Mouse (Mus musculus) activated CD4-positive, CD25-positive, alpha-beta regulatory T cell, adult 4 months (primary cell): Measurements from ENCODE around the gene Ngfr. TPM values are rescaled to one million over a fixed set of nuclear protein-coding genes. Genes with fewer than 3 reads are reported as not detected.
"Not testable (repeated sequence)": the region's sequence is repeated elsewhere in the genome, so short reads cannot be mapped to it uniquely, and the experiment has no call there.

ENCODE experiments used
- ATAC-seq: one replicate; pipeline ENCODE4 v1.8.0; 2017
- polyA plus RNA-seq, 2 experiments: library from polyadenylated mRNA; unstranded; fragments of 100-300 nt; shearing (Covaris generic); gene quantifications; one replicate each; pipeline ENCODE4 v1.2.1; 2017

Ngfr gene
- polyA plus RNA-seq, result not detected

DNA sequence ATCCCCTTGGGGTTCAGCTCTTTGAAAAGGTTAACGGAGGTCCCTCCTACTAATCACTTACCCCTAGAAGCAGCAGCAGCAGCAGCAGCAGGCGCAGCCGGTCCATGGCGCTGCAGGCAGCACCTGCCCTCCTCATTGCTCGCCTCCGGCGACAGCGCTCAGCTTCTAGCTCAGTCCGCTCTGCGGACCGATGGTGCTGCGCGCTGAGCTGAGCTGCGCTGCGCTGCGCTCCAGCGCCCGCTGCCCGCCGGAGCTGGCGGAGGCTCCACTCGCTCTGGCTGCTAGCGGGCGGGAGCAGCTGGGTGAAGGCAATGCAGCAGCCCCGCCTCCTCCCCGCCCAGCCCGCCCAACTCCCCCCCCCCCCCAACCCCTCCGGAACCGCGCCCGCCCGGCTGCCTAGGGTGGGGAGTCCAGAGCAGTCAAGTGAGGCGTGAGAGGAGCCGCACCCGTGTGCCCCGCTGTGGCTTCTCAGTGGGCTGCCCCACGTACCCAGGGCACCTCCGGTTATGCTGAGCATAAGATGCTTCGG lies at the start of gene Ngfr:
Gene Ngfr (minus strand): TSS at position 313 of the 529 bp plus-strand sequence.
- ATAC-seq, result no peak

DNA sequence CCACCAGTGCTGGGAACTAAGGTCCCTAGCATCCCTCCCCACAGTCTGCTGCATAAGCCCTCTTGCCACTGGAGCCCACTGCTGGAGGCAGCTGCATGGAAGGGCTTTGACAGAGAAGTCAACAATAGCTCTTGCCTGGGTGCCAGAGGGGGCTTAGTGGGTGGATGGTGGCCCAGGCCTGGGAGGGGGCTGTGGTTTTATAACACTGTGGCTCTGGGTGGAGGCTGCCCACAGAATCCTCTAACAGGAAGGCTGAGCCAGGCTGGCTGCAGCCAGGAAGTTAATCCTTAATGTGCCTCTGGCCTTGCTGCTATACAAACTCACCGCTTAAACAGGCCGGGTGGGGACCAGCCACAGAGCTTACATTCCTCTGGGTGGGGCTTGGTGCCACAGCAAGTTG lies 47.5 kb upstream of the Ngfr start:
- ATAC-seq, result no peak

DNA sequence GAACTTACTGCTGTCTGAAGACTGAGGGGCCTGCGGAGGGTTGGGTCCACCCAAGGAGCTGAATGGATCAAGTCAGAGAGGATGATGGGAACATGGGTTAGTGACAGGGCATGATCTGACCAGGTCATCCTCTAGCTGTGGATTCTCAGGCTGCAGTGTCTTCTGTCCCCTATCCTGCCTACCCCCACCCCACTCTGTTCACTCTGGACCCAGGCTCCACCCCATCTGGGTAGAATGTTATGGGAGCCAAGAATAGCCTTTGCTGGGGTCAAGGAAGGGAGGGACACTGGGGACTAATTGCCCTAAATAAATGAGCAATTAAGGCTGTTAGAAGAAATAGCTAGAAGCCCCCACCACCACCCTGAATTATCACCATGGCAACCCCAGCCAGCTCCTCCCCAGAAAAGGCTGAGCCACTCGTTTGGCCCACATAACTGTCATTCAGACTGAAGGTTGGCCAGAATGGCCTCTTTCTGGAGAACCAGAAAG lies 46.0 kb upstream of the Ngfr start:
- ATAC-seq, result no peak

DNA sequence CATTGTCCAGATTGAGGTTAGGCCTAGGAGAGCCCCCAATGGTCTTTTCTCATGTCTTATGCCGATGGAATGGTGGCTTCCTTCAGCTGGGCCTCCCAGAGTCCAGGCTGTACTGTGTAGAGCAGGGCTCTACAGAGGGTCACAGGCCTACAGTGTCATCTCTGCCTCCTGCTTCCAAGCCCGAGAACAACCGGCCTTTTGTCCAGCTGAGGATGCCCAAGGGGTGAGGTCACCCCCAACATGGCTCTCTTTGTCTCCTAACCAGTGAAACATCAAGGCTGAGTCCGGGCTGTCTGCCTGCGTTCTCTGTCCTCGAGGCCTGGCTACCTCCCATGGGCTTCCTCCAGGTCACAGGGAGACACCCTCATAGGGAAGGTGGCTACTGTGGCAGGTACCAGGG lies 44.9 kb upstream of the Ngfr start:
- no peak for ATAC-seq

DNA sequence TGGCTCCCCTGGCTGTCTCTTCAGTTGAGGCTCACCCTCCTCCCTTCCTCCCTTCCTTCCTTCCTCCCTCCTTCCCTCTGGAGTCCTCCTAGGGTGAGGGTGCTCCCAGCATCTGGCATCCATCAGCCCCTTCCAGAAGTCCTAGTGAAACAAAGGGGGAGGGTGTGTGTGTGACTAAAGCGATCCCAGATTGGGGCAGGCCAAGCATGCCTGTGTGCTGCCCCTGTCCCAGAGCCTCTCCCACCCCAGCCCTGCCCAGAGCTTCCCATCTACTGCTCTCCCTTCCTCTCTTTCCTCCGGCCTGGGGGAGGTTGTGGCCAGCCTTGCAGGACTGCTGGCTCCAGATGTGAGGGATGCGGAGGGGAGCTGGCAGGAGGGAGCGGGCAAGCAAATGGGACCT lies 43.8 kb upstream of the Ngfr start:
- ATAC-seq, result no peak

DNA sequence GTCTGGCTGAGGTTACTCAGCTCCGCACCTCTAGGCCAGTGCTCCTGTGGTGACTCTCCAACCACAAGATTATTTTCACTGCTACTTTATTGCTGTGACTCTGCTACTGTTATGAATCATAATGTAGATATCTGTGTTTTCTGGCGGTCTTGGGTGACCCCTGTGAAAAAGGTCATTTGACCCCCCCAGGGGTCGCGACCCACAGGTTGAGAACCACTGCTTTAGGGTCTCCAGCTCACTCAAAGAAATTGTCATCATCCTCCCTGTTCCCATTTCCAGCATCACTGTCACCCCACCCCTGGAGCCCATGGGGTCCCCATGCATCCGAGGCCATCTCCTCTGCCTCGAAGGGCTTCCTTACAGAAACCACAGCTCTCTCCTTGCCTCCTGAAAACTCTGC lies 43.0 kb upstream of the Ngfr start:
- no peak for ATAC-seq

DNA sequence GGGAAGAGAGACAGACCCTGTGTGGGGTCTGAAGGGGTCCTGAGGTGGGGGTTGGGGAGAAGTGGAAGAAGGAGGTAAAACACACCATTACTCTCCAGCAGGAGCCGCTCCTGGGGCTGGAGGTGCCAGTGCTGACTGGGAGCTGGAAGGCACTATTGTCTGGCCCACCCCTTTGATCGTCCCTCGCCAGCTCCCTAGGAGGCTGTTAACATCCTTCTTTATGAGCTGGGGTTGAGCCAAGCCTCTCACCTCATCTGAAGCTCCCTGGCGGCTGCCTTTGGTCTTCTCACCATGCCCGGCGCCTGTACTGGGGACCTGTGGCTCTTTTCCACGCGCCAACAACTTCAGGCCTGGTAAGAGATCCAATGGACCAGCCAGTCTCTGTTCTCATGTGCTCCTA lies 34.9 kb upstream of the Ngfr start:
- no peak for ATAC-seq

DNA sequence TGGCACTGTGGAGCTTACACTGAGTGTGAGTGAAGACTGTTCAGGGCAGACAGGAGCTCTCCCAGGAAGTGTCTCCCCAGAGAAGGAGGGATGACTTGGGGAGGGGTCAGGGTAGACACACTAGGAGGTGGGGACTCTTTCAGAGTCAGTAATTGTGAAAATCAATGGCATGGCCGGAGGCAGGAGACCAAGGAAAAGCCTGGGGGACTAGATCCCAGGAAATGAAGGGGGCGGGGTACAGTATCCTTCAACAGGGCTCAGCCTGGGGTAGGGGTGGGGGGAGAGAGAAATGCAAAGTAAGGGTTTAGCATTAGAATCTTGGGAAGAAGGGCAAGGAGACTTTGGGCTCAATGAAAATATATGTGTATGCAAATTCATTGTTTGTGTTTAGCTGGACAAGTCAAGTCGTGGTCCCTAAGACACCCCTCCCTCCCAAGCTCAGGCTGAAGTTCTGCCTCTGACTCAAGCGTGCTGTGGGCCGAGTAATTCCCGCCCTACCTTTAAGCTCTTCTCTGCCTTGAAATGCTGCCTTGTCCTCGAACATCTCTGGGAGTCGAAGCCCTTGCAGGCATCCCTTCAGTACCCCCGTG lies 34.1 kb upstream of the Ngfr start:
- ATAC-seq, result no peak

DNA sequence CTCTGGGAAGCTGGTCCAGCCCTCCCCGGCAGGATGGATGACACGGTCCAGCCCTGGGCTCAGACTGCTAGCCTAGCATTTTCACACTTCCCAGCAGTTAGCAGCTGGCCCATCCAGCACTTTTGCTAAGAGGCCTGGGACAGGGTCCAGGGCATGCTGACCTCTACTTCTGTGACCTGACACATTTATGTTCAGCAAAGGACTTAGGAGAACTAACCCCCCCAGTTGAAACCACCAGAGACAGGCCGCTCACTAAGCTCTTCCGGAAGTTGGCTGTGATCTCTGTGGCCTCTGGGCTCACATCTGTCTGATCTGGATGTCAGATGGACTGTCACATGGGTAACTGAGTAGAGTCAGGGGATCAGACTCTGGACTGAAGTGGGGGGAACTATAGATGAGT lies 33.5 kb upstream of the Ngfr start:
- no peak for ATAC-seq

DNA sequence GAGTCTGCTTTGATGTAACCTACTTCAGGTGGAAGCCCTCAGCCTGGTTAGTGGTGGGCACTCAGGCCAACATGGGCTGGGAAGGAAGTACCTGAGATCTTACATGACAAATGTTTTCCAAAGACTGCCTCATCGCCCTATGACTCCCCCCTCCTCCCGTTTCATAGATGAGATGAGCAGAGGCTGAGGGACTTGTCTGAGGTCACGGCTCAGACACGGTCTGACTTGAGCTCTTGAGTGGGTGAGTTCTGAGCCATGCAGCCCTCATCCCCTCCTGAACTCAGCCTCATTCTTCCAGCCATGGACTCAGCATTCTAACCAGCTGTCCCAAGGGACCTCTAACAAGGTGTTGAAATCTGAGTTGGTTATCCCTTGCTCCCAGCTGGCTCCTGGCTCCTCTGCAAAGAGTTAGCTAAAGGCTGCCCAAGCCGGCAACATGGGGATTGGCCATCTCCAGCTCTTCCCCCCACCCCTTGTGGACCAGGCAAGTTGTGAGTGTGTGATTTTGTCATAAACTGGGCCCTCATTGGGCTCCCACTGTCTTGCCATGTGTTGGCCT lies 32.4 kb upstream of the Ngfr start:
- ATAC-seq, result no peak

DNA sequence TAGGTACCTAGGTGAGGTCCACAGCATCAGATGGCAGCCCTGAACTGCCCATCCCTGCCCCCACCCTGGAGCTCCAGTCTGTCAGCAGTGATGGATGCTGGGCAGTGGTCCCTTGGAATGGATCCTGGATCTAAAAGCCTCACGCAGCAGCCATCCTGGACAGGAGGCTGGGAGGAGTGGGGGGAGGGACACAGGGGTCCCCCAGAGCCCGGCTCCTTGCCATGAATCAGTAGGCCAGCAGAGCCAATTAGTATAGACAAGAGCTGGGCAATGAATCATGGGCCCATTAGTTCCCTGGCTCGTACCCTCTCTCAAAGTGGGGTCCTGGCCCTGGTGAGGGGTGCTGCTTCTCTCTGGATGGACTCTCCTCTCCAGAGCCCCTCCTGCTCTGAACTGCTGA lies 31.5 kb upstream of the Ngfr start:
- ATAC-seq, result no peak

DNA sequence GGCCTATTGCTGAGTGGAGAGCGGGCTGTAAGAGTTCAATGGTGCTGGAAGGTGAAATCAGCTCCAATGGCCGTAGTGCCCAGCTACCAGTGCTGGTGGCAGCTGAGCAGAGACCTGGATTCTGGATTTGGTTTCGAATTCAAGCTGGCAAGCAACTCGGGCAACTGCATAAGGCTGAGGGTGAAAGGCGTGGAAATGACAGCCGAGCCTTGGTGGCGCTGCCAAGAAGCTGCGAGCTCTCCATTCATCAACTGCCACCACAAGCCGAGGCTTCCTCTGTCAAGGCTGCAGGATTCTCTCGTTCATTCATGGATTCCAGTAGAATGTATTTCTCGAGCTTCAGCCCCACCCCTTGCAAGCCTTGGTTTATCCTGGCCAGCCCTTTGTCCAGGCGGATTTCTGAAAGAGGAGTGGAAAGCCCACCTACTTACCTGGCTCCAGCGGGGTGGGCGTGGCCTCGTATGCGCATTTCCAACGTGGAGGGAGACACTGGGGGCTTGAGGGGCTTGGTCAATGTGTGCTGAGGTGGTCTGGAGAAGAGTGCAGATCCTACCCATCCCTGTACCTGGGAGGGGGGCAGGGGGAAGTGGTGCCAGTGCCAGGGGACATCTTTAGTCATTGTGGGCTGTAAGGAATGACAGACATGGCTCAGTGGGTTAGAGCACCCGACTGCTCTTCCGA lies 30.4 kb upstream of the Ngfr start:
- no peak for ATAC-seq

DNA sequence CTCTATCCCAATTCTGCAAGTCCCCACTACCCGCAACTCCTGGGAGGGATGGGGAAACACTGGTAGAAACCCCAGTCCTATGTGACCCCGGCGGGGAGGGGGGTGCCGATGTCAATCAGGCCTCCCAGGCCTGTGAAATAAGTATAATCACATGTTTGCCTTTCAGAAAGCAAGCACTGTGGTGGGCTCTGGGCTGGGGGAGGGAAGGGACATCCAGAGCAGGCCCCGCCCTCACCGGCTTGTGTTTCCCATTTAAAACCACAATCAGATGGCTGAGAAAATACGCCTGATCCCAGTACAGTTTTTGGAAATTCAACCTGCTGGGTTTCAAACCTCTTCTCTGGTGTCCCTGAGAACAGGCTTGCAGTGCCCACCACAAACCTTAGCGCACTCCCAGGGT lies 27.2 kb upstream of the Ngfr start:
- no peak for ATAC-seq

DNA sequence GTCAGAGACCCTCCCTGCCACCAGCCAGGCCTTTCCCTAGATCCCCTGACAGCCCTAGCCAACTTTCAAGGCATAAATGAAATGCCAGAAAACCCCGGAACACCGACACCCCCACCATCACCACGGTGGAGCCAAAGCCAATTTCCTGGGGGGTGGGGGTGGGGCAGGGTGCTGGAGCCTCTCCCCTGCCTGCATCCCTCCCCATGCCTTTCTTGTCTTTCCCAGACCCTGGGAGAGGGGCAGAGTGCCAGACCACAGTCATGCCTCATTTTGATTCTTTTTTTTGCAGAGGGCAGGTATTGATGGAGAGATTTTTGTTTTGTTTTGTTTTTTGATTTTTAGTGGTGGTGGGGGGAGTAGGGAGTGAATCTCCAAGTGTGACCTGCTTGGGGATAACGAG lies 23.7 kb upstream of the Ngfr start:
- no peak for ATAC-seq

DNA sequence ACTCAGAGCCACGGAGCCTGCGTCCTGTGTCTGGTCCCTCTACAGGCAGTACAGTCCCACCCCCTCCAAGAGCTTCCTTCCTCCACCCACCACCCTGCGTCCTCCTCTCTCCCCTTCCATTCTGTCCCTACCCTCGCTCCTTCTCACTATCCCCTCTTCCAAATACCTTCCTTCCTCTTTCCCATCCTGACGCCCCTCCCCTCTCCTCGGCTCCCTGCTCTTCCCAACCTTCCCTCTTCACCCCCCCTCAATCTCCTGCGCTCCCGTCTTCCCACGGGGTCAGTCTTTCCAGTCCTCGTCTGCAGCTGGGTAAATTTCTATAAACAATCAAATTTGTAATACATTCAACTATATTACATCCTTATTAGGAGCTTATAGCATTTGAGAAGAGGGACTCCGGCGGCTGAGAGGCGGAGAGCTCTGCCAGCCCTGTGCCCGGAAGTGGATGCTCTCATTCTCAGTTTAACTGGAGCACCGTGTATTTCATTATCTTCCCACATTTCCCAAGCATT lies 22.9 kb upstream of the Ngfr start:
- no peak for ATAC-seq

DNA sequence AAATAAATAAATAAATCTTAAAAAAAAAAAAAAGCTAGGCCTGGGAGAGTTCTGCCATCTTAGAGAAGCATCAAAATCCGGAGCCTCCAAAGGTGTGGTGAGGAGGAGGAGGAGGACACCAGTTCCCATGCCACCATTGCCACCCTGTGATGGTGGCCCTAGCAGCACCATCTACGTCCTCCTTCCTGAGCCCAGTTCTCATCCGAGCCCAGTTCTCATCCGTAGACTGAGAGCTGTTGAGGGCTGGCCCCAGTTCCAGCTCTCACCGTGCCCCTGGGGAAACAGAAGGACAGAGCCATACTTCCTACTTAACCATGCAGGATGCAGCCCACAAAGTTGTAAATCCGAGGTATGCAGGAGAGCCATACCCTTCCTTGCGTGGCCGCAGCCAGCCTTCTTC lies 22.4 kb upstream of the Ngfr start:
- ATAC-seq, result no peak

DNA sequence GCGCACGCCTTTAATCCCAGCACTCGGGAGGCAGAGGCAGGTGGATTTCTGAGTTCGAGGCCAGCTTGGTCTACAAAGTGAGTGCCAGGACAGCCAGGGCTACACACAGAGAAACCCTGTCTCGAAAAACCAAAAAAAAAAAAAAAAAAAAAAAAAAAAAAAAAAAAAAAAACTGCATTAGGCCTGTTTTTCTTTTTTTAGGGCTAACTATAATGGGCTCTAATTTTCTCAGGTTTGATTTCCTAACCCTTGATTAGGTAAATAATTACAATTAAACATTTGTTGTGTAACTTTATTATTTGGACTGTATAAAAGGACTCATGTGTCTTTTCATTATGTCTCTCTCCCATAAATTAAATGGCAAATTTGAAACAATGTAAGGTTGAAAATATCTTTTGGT lies 19.8 kb upstream of the Ngfr start:
- not testable (repeated sequence) for ATAC-seq

DNA sequence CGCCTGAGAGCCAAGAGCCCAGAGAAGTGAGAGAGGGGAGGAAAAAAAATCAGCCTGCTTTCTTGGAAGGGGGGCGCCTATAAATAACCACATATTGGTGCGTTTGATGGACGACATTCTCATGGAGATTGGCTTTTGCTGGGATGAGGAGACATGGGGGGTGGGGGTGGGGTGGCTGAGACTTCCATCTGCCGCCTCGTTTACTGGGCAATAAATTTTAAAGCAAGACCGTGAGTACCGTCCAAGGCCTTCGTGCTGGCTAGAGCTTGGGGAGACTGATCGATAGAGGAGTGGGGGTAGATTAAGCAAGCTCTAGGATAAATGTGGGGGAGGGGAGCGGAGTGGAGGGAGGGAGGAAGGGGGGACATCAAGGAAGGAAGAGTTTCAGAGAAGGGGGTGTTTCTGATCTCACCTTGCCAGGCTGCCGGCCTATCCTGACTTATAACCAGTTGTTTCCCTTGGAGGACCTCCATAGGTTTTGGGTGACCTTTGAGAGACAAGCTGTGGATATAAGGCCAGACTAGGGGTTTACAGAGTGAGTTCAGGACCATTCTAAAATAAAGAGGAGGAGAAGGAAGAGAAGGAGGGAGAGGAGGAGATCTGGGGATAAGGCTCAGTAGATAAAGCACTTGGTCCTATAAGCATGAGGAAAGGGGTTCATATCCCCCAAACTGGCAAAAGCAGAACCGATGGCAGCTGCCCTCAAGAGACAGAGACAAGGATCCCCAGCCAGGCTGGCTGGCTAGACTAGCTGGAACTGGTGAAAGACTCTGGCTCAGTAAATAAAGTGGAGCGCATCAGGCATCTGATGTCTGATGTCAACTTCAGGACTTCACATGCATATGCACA lies 10.9 kb upstream of the Ngfr start:
- ATAC-seq, result no peak

DNA sequence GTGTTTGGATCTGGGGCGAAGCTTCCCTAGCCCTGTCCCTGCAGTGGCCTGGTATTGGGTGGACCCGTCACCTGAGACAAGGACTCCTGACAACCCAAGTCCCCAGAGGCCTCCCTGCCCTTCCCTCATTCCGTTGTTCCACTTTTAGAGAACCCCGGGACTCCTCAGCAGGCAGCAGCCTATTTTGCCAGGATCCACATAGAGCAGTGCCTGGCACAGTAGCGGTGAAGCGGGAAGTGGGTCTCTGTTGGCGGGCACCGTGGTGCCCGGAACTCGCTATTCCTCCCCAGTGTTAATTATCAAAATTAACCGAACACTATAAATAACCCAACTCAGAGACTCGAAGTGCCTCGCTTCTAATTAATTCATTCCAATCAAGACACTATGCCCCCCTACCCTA lies 10.2 kb upstream of the Ngfr start:
- no peak for ATAC-seq

DNA sequence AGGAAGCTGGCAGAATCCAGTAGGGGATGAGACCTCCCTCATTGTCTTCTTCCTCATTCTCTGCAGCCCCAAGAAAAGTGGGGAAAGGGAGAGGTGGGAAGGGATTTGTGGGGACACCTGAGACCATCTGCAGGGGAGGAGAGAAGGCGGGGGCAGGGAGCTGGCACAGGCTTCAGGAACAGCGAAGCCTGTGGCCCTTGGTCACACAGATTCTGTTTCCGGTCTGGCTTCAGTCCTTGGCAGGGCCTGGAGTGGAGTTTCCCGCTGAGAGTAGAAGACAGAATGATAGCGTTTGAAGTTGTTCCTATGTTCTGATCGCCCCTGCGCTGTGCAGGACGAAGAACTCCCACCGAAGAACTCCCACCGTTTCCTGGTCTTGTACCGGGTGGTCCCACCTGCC lies 9.2 kb upstream of the Ngfr start:
- ATAC-seq, result no peak

DNA sequence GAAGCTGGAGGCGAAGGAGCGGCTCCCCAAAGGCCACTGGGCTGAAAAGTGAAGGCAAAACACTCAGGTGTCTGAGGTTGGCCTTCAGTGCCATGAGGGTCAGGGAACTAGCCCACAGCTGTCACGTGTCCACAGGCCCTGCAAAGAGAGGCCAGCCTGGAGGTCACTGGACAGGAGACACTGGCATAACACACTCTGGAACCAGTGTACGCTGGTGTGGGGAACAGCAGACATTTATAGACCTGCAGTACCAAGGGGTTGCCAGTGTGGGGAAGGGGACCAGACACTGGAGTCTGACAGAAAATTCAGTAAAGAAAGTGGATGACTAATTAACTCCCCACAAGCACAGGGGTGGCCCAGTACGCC lies 8.6 kb upstream of the Ngfr start:
- ATAC-seq, result no peak

DNA sequence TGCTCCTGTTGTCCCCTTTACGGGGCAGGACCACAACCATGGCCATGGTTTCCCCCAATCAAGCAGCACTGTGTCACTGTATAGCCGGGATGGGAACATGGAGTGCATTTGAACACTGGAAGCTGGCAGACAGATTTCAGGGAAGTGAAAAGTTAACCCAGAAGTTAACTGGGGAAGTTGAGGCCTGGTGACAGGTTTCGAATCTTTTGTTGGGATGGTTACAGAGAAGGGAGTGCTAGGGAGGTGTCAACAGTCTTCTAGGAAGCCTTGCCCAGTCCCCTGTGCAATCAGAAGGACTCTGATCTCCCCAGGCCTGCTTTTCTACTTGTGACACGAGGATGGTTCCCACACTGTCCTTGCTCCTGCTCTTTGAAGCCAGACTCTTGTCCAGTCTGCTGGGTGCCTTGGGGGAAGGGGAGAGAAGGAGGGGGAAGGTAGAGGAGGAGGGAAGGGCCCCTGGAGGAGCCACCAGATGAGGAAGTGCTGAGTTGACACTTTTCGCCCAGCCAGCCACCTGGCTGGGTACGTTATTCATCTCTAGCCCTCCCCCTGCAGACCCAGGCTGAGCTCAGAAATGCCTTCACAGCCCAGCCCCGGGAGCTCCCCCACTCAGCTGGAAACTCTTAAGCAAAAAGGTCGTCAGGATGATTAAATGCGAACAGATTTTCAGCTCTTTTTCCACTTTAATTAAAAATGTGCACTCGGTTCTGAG lies 8.1 kb upstream of the Ngfr start:
- no peak for ATAC-seq
